Mouse (Mus musculus): ENCODE measurements around the gene Tmem223. TPM values are rescaled to one million over a fixed set of nuclear protein-coding genes. Genes with fewer than 3 reads are reported as not detected.

Gene Tmem223
- polyA plus RNA-seq, 1 experiment from 2014 or later, result 159 TPM

DNA sequence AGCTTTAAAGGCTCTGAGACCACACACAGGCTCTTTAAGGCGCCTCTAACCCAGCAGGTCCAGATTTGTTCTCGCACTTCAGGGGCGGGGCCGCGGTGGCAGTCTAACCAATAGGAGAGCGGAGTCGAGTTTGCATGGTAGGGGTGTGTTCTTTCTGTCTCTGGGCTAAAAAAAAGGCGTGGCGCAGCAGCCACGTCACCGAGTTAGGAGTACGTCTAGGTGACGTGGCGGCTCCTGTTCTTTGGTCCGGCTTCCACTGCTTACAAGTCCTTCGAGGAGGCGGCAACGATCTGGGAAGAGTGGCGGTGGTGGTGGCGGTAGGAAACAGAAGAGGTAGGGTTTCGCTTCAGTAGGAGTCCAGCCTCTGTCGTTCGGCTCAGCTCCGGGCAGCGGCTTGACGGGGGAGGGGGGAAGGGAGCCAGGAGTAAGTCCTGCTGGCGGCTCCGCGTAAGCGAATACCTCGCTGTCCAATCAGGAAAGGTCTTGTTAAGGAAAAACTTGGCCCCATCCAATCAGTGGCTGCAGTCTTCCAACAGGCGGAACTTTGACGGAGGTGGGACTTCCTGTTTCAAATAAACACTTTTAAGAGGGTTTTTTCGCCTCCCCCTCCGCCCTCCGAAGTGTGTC, 29.4 kb upstream of the Tmem223 start, which contains the start of gene Stx5a:
Gene Stx5a (plus strand): TSS at position 171 of the 627 bp plus-strand sequence.
- H3K9me3 ChIP-seq (ENCODE audit: low read length), result no peaks in the 10 kb centered on the region
- H3K4me3 ChIP-seq (ENCODE audit: low read depth, low read length), result peak within 1 kb of the TSS; percentile 72
- no peaks in the 10 kb centered on the region for H3K27me3 ChIP-seq (replicated peaks; ENCODE audit: insufficient read depth, low read length)
- ATAC-seq, result peak; percentile 97
- peak within 1 kb of the TSS; percentile 87 for H3K9ac ChIP-seq (replicated peaks; ENCODE audit: low read depth)
- peak; percentile 84 for TF ChIP-seq EP300 (IDR thresholded peaks at IDR 0.05)
- peak; percentile 35; the same call in 1 of the 2 replicates for TF ChIP-seq CTCF (IDR thresholded peaks at IDR 0.05)
- DNase-seq (ENCODE audit: low spot score), result peak; percentile 100
- under 1% methylated on average over 36 of the region's 36 CpGs for WGBS
- H3K36me3 ChIP-seq (ENCODE audit: insufficient read depth, low read length), result peaks cover 13% of the 10 kb centered on the region; the same call in 1 of the 2 replicates
- peaks cover 14% of the 10 kb centered on the region; the same call in 1 of the 2 replicates for H3K4me1 ChIP-seq (ENCODE audit: insufficient read depth, low read depth, low read length)
- peak within 1 kb of the TSS; percentile 98 for H3K27ac ChIP-seq (ENCODE audit: low read length)
- H3K4me2 ChIP-seq (replicated peaks; ENCODE audit: low read depth, low read length), result peak within 1 kb of the TSS; percentile 96

GRCm38 (mm10) chr19:8742176-8742575, 28.6 kb upstream of the Tmem223 start:
- Histone ChIP-seq H3K36me3 (ENCODE audit: insufficient read depth, low read length) (peaks cover 13% of the 10 kb centered on the region; the same call in 1 of the 2 replicates), H3K9ac (replicated peaks; ENCODE audit: low read depth) (peak overlapping the region; percentile 87), H3K4me2 (replicated peaks; ENCODE audit: low read depth, low read length) (peak overlapping the region; percentile 96), H3K9me3 (ENCODE audit: low read length) (no peaks in the 10 kb centered on the region), H3K27ac (ENCODE audit: low read length) (peak overlapping the region; percentile 98), H3K4me3 (ENCODE audit: low read depth, low read length) (peak overlapping the region; percentile 72), H3K27me3 (replicated peaks; ENCODE audit: insufficient read depth, low read length) (no peaks in the 10 kb centered on the region), H3K4me1 (ENCODE audit: insufficient read depth, low read depth, low read length) (peaks cover 14% of the 10 kb centered on the region; the same call in 1 of the 2 replicates)
- ATAC-seq (no peak), DNase-seq (ENCODE audit: low spot score) (peak; percentile 25)
- 12% methylated on average over 14 of the region's 14 CpGs for WGBS
- TF ChIP-seq EP300 (IDR thresholded peaks at IDR 0.05) (no peak), CTCF (IDR thresholded peaks at IDR 0.05) (no peak)

GRCm38 (mm10) chr19:8745382-8745781, 25.4 kb upstream of the Tmem223 start:
- Histone ChIP-seq H3K27me3 (replicated peaks; ENCODE audit: insufficient read depth, low read length) (no peaks in the 10 kb centered on the region), H3K4me1 (ENCODE audit: insufficient read depth, low read depth, low read length) (peaks cover 12% of the 10 kb centered on the region; the same call in 1 of the 2 replicates), H3K27ac (ENCODE audit: low read length) (no peak overlapping the region), H3K4me2 (replicated peaks; ENCODE audit: low read depth, low read length) (no peak overlapping the region), H3K36me3 (ENCODE audit: insufficient read depth, low read length) (peaks cover 44% of the 10 kb centered on the region), H3K9ac (replicated peaks; ENCODE audit: low read depth) (no peak overlapping the region), H3K9me3 (ENCODE audit: low read length) (no peaks in the 10 kb centered on the region), H3K4me3 (ENCODE audit: low read depth, low read length) (no peak overlapping the region)
- DNase-seq (ENCODE audit: low spot score) (no peak), ATAC-seq (no peak)
- 86% methylated on average over 1 of the region's 1 CpGs for WGBS
- TF ChIP-seq EP300 (IDR thresholded peaks at IDR 0.05), result no peak
- TF ChIP-seq CTCF (IDR thresholded peaks at IDR 0.05), result no peak

DNA sequence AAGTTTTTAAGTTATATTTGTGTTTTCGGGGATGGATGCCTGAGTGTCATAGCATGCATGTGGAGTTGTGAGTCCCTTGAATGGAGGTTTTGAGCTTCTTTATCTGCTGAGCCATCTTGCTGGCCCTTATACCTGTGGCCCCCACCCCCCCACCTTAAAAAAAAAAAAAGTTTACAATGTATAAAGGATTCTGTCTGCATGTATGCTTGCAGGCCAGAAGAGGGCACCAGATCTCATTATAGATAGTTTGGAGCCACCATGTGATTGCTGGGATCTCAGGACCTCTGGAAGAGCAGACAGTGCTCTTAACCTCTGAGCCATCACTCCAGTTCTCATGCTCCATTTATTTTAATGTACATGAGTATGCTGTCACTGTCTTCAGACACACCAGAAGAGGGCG, 23.4 kb upstream of the Tmem223 start:
- 71% methylated on average over 2 of the region's 2 CpGs for WGBS
- no peaks in the 10 kb centered on the region for H3K27me3 ChIP-seq (replicated peaks; ENCODE audit: insufficient read depth, low read length)
- no peak overlapping the region for H3K4me2 ChIP-seq (replicated peaks; ENCODE audit: low read depth, low read length)
- no peak overlapping the region for H3K4me3 ChIP-seq (ENCODE audit: low read depth, low read length)
- TF ChIP-seq EP300 (IDR thresholded peaks at IDR 0.05), result no peak
- TF ChIP-seq CTCF (IDR thresholded peaks at IDR 0.05), result peak; percentile 61
- ATAC-seq (no peak), DNase-seq (ENCODE audit: low spot score) (peak; percentile 50)
- H3K36me3 ChIP-seq (ENCODE audit: insufficient read depth, low read length), result peaks cover 52% of the 10 kb centered on the region
- H3K27ac ChIP-seq (ENCODE audit: low read length), result no peak overlapping the region
- H3K9me3 ChIP-seq (ENCODE audit: low read length), result no peaks in the 10 kb centered on the region
- H3K9ac ChIP-seq (replicated peaks; ENCODE audit: low read depth), result no peak overlapping the region
- H3K4me1 ChIP-seq (ENCODE audit: insufficient read depth, low read depth, low read length), result peaks cover 6% of the 10 kb centered on the region; the same call in 1 of the 2 replicates

GRCm38 (mm10) chr19:8755652-8756051, 15.1 kb upstream of the Tmem223 start:
- peaks cover 17% of the 10 kb centered on the region for H3K36me3 ChIP-seq (ENCODE audit: insufficient read depth, low read length)
- ATAC-seq, result no peak
- H3K27ac ChIP-seq (ENCODE audit: low read length), result peak overlapping the region; percentile 93
- TF ChIP-seq CTCF (IDR thresholded peaks at IDR 0.05) (no peak), EP300 (IDR thresholded peaks at IDR 0.05) (no peak)
- H3K4me3 ChIP-seq (ENCODE audit: low read depth, low read length), result no peak overlapping the region
- H3K27me3 ChIP-seq (replicated peaks; ENCODE audit: insufficient read depth, low read length), result no peaks in the 10 kb centered on the region
- H3K9ac ChIP-seq (replicated peaks; ENCODE audit: low read depth), result no peak overlapping the region
- H3K4me2 ChIP-seq (replicated peaks; ENCODE audit: low read depth, low read length), result peak overlapping the region; percentile 75; the same call in 1 of the 2 replicates
- no peaks in the 10 kb centered on the region for H3K9me3 ChIP-seq (ENCODE audit: low read length)
- peaks cover 6% of the 10 kb centered on the region; the same call in 1 of the 2 replicates for H3K4me1 ChIP-seq (ENCODE audit: insufficient read depth, low read depth, low read length)
- WGBS, result 45% methylated on average over 3 of the region's 3 CpGs
- no peak for DNase-seq (ENCODE audit: low spot score)

- Histone ChIP-seq H3K4me3 (ENCODE audit: low read depth, low read length) (peak within 1 kb of the TSS; percentile 96), H3K9ac (replicated peaks; ENCODE audit: low read depth) (peak within 1 kb of the TSS; percentile 96), H3K9me3 (ENCODE audit: low read length) (no peaks in the 10 kb centered on the region), H3K4me2 (replicated peaks; ENCODE audit: low read depth, low read length) (peak within 1 kb of the TSS; percentile 75), H3K27me3 (replicated peaks; ENCODE audit: insufficient read depth, low read length) (no peaks in the 10 kb centered on the region), H3K27ac (ENCODE audit: low read length) (peak within 1 kb of the TSS; percentile 93), H3K4me1 (ENCODE audit: insufficient read depth, low read depth, low read length) (peaks cover 6% of the 10 kb centered on the region; the same call in 1 of the 2 replicates), H3K36me3 (ENCODE audit: insufficient read depth, low read length) (peaks cover 11% of the 10 kb centered on the region)
- WGBS, result 0% methylated on average over 61 of the region's 75 CpGs
- DNase-seq (ENCODE audit: low spot score) (peak; percentile 97), ATAC-seq (peak; percentile 97)
- TF ChIP-seq EP300 (IDR thresholded peaks at IDR 0.05), result no peak
- TF ChIP-seq CTCF (IDR thresholded peaks at IDR 0.05), result peak; percentile 31
These were observed 14.0 kb upstream of the Tmem223 start, which contains the start of gene Nxf1 for GRCm38 (mm10) chr19:8756635-8757387. Nxf1 (plus strand) TSS chr19:8757073.

All from lung, postnatal 0 days (tissue).